Mouse (Mus musculus) MEL (cell line): ENCODE data around the gene Arap2. TPM values are rescaled to one million over a fixed set of nuclear protein-coding genes. Genes with fewer than 3 reads are reported as not detected.
A peak's percentile ranks its signal among the peaks of the same experiment; 100 is the strongest.

Source experiments
- DNase-seq: peaks from one replicate; pipeline ENCODE4 v3.0.0; 2011; ENCODE audit warnings: low read depth, low spot score
- H3K27ac ChIP-seq: 2 replicates; pipeline ENCODE4 v1.5.1; 2012; ENCODE audit warnings: low read depth, mild to moderate bottlenecking, control low read depth, low read length, moderate library complexity; ENCODE audit not compliant: control insufficient read depth
- H3K27me3 ChIP-seq, 2 experiments: fragments of 150-350 bp in 1 of 2; sonication (generic) in 1 of 2; 2 replicates each; pipeline ENCODE4 v1.6.1; 2012; ENCODE audit warnings: low read length in 2 of 2, mild to moderate bottlenecking in 2 of 2, improper control_type of control experiment in 1 of 2, moderate library complexity in 1 of 2; ENCODE audit not compliant: insufficient read depth in 2 of 2, control insufficient read depth in 1 of 2
- H3K36me3 ChIP-seq, 2 experiments: 2 replicates each; pipeline ENCODE4 v1.6.1; 2012 to 2014; ENCODE audit warnings: low read length in 2 of 2, improper control_type of control experiment in 1 of 2, inconsistent platforms in 1 of 2, mild to moderate bottlenecking in 1 of 2; ENCODE audit not compliant: insufficient read depth in 2 of 2, control insufficient read depth in 1 of 2
- H3K4me1 ChIP-seq, 2 experiments: fragments of 150-350 bp in 1 of 2; sonication (generic) in 1 of 2; 2 replicates each; pipeline ENCODE4 v1.6.1; 2012; ENCODE audit warnings: low read length in 2 of 2, improper control_type of control experiment in 1 of 2, mild to moderate bottlenecking in 1 of 2; ENCODE audit not compliant: insufficient read depth in 2 of 2, control insufficient read depth in 1 of 2
- H3K4me3 ChIP-seq, 2 experiments: fragments of 150-350 bp in 1 of 2; sonication (generic) in 1 of 2; 2 replicates each; pipeline ENCODE4 v1.5.1; 2012; ENCODE audit warnings: low read depth in 2 of 2, low read length in 2 of 2, mild to moderate bottlenecking in 2 of 2, moderate library complexity in 2 of 2, control low read depth in 1 of 2, improper control_type of control experiment in 1 of 2; ENCODE audit not compliant: control insufficient read depth in 1 of 2, insufficient read depth in 1 of 2
- H3K79me2 ChIP-seq: 2 replicates; pipeline ENCODE4 v1.6.1; 2012; ENCODE audit warnings: mild to moderate bottlenecking, low read length, moderate library complexity; ENCODE audit not compliant: control insufficient read depth, poor library complexity, insufficient read depth
- H3K9ac ChIP-seq: 2 replicates; pipeline ENCODE4 v1.6.1; 2012; ENCODE audit warnings: low read depth, mild to moderate bottlenecking, control low read depth, low read length, moderate library complexity; ENCODE audit not compliant: control insufficient read depth, poor library complexity, severe bottlenecking
- H3K9me3 ChIP-seq: fragments of 150-350 bp; sonication (generic); replicated peaks from 2 replicates; pipeline ENCODE4 v1.6.1; 2012; ENCODE audit warnings: mild to moderate bottlenecking, low read length, improper control_type of control experiment, moderate library complexity; ENCODE audit not compliant: insufficient read depth
- BHLHE40 ChIP-seq: IDR thresholded peaks from 2 replicates; pipeline ENCODE4 v1.6.1; 2012; ENCODE audit warnings: low read depth, mild to moderate bottlenecking, inconsistent platforms, low read length, improper control_type of control experiment, borderline replicate concordance
- CHD1 ChIP-seq: IDR thresholded peaks from 2 replicates; pipeline ENCODE4 v1.6.1; 2012; ENCODE audit warnings: low read depth, mild to moderate bottlenecking, inconsistent platforms, low read length, improper control_type of control experiment
- CHD2 ChIP-seq: IDR thresholded peaks from 2 replicates; pipeline ENCODE4 v1.6.1; 2011; ENCODE audit warnings: low read length, improper control_type of control experiment
- CTCF ChIP-seq, 3 experiments: IDR thresholded peaks in 2 of 3; conservative IDR thresholded peaks in 1 of 3; 2 replicates each; pipeline ENCODE4 v1.5.1; 2011 to 2012; ENCODE audit warnings: low read length in 3 of 3, low read depth in 2 of 3, mild to moderate bottlenecking in 2 of 3, improper control_type of control experiment in 1 of 3, inconsistent platforms in 1 of 3, mixed read lengths in 1 of 3, moderate library complexity in 1 of 3; ENCODE audit not compliant: control insufficient read depth in 1 of 3, insufficient read depth in 1 of 3, poor library complexity in 1 of 3, severe bottlenecking in 1 of 3
- GABPA ChIP-seq: IDR thresholded peaks from 2 replicates; pipeline ENCODE4 v1.6.1; 2012; ENCODE audit warnings: low read depth, mild to moderate bottlenecking, inconsistent platforms, low read length, improper control_type of control experiment, moderate library complexity
- GATA1 ChIP-seq: IDR thresholded peaks from 2 replicates; pipeline ENCODE4 v1.6.1; 2011; ENCODE audit warnings: low read depth, low read length, improper control_type of control experiment
- MAX ChIP-seq: IDR thresholded peaks from 2 replicates; pipeline ENCODE4 v1.6.1; 2011; ENCODE audit warnings: low read length, improper control_type of control experiment
- MYB ChIP-seq: IDR thresholded peaks from 2 replicates; pipeline ENCODE4 v1.6.1; 2011; ENCODE audit warnings: mild to moderate bottlenecking, low read depth, low read length, improper control_type of control experiment
- NRF1 ChIP-seq: IDR thresholded peaks from 2 replicates; pipeline ENCODE4 v1.6.1; 2014; ENCODE audit warnings: low read depth, mild to moderate bottlenecking, inconsistent platforms, low read length, improper control_type of control experiment, moderate library complexity; ENCODE audit not compliant: poor library complexity, insufficient read depth, severe bottlenecking
- POLR2A ChIP-seq, 2 experiments: IDR thresholded peaks; 2 replicates each; pipeline ENCODE4 v1.6.1; 2011 to 2012; ENCODE audit warnings: low read length in 2 of 2, mild to moderate bottlenecking in 2 of 2, control low read depth in 1 of 2, improper control_type of control experiment in 1 of 2, low read depth in 1 of 2, moderate library complexity in 1 of 2; ENCODE audit not compliant: control insufficient read depth in 1 of 2, insufficient read depth in 1 of 2, poor library complexity in 1 of 2
- POLR2AphosphoS5 ChIP-seq: IDR thresholded peaks from 2 replicates; pipeline ENCODE4 v1.6.1; 2012; ENCODE audit warnings: low read depth, borderline replicate concordance, mild to moderate bottlenecking, inconsistent platforms, low read length, moderate library complexity, mixed read lengths
- RAD21 ChIP-seq: IDR thresholded peaks from 2 replicates; pipeline ENCODE4 v1.6.1; 2011; ENCODE audit warnings: mild to moderate bottlenecking, low read depth, low read length, improper control_type of control experiment
- SIN3A ChIP-seq: IDR thresholded peaks from 2 replicates; pipeline ENCODE4 v1.6.1; 2012; ENCODE audit warnings: low read length, improper control_type of control experiment, inconsistent platforms
- TAL1 ChIP-seq: IDR thresholded peaks from 2 replicates; pipeline ENCODE4 v1.6.1; 2012; ENCODE audit warnings: mild to moderate bottlenecking, inconsistent platforms, low read length, moderate library complexity, mixed read lengths
- TBP ChIP-seq: IDR thresholded peaks from 2 replicates; pipeline ENCODE4 v1.8.0; 2011; ENCODE audit warnings: low read depth, low read length, improper control_type of control experiment
- UBTF ChIP-seq: IDR thresholded peaks from 2 replicates; pipeline ENCODE4 v1.6.1; 2012; ENCODE audit warnings: low read depth, mild to moderate bottlenecking, inconsistent platforms, low read length, improper control_type of control experiment, moderate library complexity, borderline replicate concordance; ENCODE audit not compliant: insufficient read depth
- USF1 ChIP-seq: IDR thresholded peaks from 2 replicates; pipeline ENCODE4 v1.6.1; 2014; ENCODE audit warnings: low read depth, mild to moderate bottlenecking, inconsistent platforms, low read length, improper control_type of control experiment, moderate library complexity
- ZC3H11A ChIP-seq: IDR thresholded peaks from 2 replicates; pipeline ENCODE4 v1.6.1; 2012; ENCODE audit warnings: low read depth, mild to moderate bottlenecking, inconsistent platforms, low read length, improper control_type of control experiment
- polyA plus RNA-seq, 2 experiments: library from polyadenylated mRNA; stranded (reverse) in 1 of 2; unstranded in 1 of 2; fragments of >175 nt in 1 of 2; fragments of >200 nt in 1 of 2; gene quantifications; 2 replicates each; pipeline versions ENCODE4 v1.2.1 to v1.2.4; 2012; ENCODE audit warnings: low replicate concordance in 2 of 2, low read depth in 1 of 2; ENCODE audit not compliant: insufficient read length in 2 of 2, insufficient read depth in 1 of 2, missing spikeins in 1 of 2
- total RNA-seq: library from RNA; depleted of rRNA; stranded (reverse); fragments of 300-350 nt; gene quantifications from 2 replicates; pipeline ENCODE4 v1.2.3, GENCODE M21; 2012

Gene Arap2
- total and polyA plus RNA-seq, 3 experiments = not detected

- Histone ChIP-seq H3K4me3 (no peak overlapping the region), H3K4me1 (no peaks in the 10 kb centered on the region), H3K27me3 (no peaks in the 10 kb centered on the region), H3K27ac (no peak overlapping the region), H3K36me3 (no peaks in the 10 kb centered on the region), H3K9me3 (no peaks in the 10 kb centered on the region), H3K9ac (no peak overlapping the region), H3K79me2 (no peaks in the 10 kb centered on the region)
- DNase-seq = no peak
- TF ChIP-seq USF1 (peak; percentile 64; the same call in 1 of the 2 replicates), TBP (no peak)
Observed at GRCm38 (mm10) chr5:62814072-62814414, 48.1 kb upstream of the Arap2 start.

GRCm38 (mm10) chr5:62813402-62814071 lies 47.6 kb upstream of the Arap2 start, which contains the start of gene Dthd1:
TSS of gene Dthd1 (plus strand) at chr5:62813823.
- H3K4me1 ChIP-seq = no peaks in the 10 kb centered on the region
- TF ChIP-seq MYB = no peak
- no peak for TF ChIP-seq GABPA
- no peak for TF ChIP-seq BHLHE40
- TF ChIP-seq CHD2 = no peak
- TF ChIP-seq, all 39 proteins: peak for 0
- H3K27me3 ChIP-seq = no peaks in the 10 kb centered on the region
- no peaks in the 10 kb centered on the region for H3K79me2 ChIP-seq
- H3K4me3 ChIP-seq = no peak within 1 kb of the TSS
- H3K9ac ChIP-seq = no peak within 1 kb of the TSS
- no peak for DNase-seq
- no peak within 1 kb of the TSS for H3K27ac ChIP-seq
- H3K36me3 ChIP-seq = no peaks in the 10 kb centered on the region
- H3K9me3 ChIP-seq = no peaks in the 10 kb centered on the region

GRCm38 (mm10) chr5:62792776-62793175 lies 26.8 kb upstream of the Arap2 start:
- DNase-seq = no peak
- Histone ChIP-seq H3K4me3 (no peak overlapping the region), H3K9me3 (no peaks in the 10 kb centered on the region), H3K9ac (no peak overlapping the region), H3K27me3 (no peaks in the 10 kb centered on the region), H3K4me1 (no peaks in the 10 kb centered on the region), H3K27ac (no peak overlapping the region), H3K36me3 (no peaks in the 10 kb centered on the region), H3K79me2 (no peaks in the 10 kb centered on the region)
- no peak for TF ChIP-seq MYB
- TF ChIP-seq SIN3A = no peak
- no peak for TF ChIP-seq RAD21
- no peak for TF ChIP-seq UBTF
- TF ChIP-seq CTCF (IDR thresholded peaks at IDR 0.05 in 2 of 3, conservative IDR thresholded peaks at IDR 0.05 in 1 of 3; ENCODE audit: control insufficient read depth in 1 of 3, insufficient read depth in 1 of 3, low read depth in 2 of 3, low read length in 3 of 3, poor library complexity in 1 of 3, severe bottlenecking in 1 of 3) = no peak
- no peak for TF ChIP-seq MAX
- no peak for TF ChIP-seq POLR2AphosphoS5
- no peak for TF ChIP-seq USF1
- TF ChIP-seq NRF1 = no peak
- no peak for TF ChIP-seq ZC3H11A
- TF ChIP-seq GATA1 = no peak
- TF ChIP-seq POLR2A (IDR thresholded peaks at IDR 0.05; ENCODE audit: control insufficient read depth in 1 of 2, insufficient read depth in 1 of 2, low read depth in 1 of 2, low read length in 2 of 2, poor library complexity in 1 of 2) = no peak
- TF ChIP-seq TAL1 = no peak
- no peak for TF ChIP-seq CHD1
